Mouse (Mus musculus): ENCODE data around the gene Sidt1.

GRCm38 (mm10) chr16:44254698-44255097 is 78.3 kb downstream of the Sidt1 start:
- TF ChIP-seq CTCF (IDR thresholded peaks at IDR 0.05; ENCODE audit: low read depth) (no peak), EP300 (optimal IDR thresholded peaks at IDR 0.05) (no peak)
